Mouse (Mus musculus) T-cell, adult 2 months (primary cell): ENCODE data around the gene Stk32b.

Experiments used
- DNase-seq: peaks from one replicate; pipeline ENCODE4 v3.0.0; 2022; ENCODE audit warnings: low spot score

Gene Stk32b

DNA sequence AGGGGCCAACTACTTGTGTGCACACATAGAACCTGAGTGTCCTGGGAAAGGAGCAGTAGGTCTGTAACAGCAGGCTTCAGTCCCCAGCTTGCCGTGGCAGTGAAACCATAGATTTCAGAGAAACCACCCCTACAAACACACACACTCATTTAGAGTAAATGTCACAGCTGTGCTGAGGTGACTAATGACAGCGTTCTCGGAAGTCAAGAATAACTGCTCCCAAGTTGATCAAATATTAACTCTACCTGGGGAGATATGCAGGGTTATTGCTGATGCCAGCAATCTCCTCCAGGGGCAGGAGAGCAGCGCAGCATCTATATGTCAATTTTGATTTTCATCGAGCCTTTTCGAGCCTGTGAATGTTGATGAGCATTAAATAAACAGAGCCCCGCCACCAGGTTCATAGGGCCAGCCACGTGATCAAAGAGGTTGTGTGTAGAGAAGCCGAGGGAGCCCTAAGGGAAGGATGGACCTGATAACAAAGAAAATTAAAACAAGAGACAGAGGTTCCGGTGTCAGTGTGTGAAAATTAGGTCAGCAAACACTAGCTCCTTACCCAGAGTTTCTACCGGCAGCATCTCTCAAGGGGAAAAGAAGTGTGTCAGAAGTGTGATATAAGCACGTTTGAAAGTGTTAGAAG lies 210.0 kb downstream of the Stk32b start:
- DNase-seq = no peak

DNA sequence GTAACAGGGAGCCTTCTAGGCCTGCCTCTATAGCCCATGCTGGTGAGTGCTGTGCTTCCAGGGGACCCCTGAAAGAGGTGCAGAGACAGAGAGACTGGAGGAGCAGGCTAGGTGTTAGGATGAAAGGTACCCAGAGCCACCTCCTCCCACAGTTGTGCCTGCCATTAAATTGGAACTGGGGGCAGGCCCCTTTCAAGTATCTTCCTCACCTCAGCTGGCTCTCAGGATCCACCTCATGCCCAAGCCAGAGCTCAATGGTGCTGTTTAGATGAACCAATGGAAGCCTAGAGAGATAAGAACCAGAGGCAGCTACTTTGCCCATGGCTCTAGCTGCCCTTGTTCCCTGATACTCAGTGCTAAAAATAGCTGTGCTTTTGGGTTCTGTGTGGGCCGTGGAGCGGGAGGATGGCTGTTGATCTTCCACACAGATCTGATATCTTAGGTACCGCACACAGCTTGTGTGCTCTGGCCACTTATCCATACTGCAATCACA lies 221.9 kb downstream of the Stk32b start:
- no peak for DNase-seq

GRCm38 (mm10) chr5:37472025-37472608 lies 244.9 kb downstream of the Stk32b start:
- no peak for DNase-seq

GRCm38 (mm10) chr5:37471584-37471983 lies 245.4 kb downstream of the Stk32b start:
- DNase-seq = no peak

DNA sequence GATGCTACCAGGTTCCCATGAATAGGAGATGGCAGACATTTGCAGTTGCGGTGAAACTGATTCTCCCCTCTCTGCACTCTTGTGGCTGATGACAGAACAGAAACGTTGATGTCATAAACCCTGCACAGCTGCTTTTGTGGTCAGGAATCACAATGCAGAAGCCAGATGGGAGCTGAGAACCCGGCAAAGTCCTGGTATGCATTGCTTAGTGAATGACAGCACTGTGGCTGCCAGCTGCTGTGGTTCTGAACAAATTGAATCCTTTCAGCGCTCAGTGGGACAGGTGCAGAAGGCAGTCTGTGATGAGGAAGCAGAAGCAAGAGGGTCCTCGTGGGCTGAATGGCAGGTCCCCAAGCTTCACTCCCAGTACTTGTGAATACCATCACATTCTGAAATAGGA lies 247.9 kb downstream of the Stk32b start:
- no peak for DNase-seq

GRCm38 (mm10) chr5:37467646-37468045 lies 249.3 kb downstream of the Stk32b start:
- no peak for DNase-seq

DNA sequence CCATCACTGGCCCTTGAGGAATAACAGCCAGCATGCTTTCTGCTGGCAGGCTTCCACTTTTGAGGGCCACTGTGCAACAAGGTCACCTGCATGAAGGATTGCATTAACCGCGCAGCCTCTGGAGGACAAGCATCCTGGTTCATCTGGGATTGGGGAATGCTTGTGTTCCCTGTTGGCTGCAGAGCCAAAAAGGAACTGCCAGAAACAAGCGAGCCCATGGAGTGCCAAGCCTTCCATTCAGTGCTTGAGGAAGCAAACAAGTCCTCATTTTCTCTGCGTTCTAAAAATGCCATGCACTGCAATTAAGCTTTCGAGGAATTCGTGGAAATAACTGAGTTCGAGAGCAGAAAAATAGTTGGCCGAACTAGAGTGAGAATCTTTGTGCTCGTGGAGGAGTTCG lies 251.5 kb downstream of the Stk32b start:
- DNase-seq = no peak

GRCm38 (mm10) chr5:37458236-37458635 lies 258.7 kb downstream of the Stk32b start:
- no peak for DNase-seq

DNA sequence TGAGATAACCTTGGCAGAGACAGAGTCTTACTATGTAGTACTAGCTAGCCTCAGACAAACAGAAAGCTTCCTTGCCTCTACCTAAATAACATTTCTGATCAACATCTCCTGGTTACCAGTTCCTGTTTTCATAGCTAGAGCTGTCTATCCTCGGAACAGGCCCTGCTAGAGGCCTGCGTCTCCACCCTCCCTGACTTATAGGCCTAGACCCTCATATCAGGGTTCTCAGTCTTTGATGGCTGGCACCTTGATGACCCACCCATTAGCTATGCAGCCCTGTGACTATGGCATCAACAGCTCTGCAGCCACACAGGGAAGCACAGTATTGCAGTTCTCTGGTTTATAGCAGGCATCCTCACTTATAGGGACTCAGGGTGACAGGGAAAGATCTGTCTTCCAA lies 259.1 kb downstream of the Stk32b start:
- DNase-seq = no peak

DNA sequence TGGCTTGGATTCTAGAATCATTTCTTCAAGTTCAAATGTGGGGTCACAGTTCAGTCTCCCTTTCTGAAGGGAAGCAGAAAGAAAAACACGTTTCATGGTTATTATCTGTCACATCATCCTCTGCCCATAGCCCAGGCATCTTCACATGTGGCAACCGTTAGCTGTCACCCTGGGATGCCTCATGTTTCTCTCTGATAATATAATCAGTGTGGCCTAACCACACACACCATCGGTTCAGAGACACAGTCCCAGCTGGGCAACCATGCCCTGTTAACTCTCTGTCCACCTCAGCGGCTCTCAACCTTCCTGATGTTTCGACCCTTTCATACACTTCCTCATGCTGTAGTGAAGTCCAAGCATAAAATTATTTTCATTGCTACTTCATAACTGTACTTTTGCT lies 259.8 kb downstream of the Stk32b start:
- no peak for DNase-seq

DNA sequence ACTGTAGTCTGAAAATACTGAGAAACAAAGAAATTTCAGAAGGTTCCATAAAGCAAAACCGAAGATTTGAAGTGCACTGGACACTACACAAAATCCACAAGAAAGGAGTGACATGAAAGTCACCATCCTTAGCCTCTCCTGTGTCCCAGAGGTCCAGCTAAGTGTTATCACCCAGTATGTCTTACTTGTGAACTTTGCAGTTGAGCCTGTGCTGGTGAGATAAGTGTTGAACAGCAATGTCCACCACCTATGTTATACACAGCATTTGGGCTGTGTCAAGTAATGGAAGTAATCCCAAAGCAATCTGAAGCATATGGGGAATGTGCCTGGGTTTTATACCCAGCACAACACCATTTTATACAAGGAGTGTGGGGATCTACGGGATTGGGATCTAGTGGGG lies 260.4 kb downstream of the Stk32b start:
- DNase-seq = no peak

- no peak for DNase-seq
These were observed 269.4 kb downstream of the Stk32b start for GRCm38 (mm10) chr5:37447546-37447945.

DNA sequence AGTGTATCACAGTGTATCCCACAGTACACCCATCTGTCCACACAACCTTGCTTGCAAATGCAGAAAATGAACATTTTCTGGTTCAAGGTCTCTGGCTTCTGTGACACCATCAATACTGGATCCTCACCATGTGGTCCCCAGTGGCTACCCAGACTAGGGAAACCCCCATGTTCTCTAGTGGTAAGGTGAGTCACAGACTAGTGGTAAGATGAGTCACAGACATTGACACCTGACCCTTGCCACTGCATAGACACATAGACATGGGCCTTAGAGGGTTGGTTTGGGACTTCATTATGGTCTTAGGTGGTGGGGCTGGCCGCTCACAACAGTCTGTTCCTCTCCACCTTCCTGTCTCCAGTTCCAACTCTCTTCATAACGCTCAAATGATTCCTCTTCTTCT lies 274.2 kb downstream of the Stk32b start:
- DNase-seq = no peak

DNA sequence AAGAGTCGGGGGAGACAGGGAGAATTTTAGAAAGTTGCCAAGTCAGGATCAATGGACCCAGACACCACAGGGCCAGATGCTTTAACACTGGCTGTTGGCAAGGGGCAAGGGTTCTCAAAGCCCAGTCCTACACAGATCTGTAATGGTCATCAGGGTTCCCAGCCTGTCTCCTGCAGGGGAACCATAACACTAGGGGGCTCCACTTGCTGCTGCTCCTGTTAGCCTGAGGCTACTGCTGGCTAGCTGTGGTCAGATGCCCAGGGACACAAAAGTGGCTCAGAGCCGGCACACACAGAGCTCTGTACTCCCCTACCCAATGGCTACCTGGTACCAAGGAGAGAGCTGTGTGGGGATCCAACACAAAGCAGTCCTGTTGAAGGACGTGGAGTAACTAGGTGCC lies 281.6 kb downstream of the Stk32b start:
- no peak for DNase-seq

GRCm38 (mm10) chr5:37427210-37427609 lies 289.8 kb downstream of the Stk32b start:
- DNase-seq = no peak

- no peak for DNase-seq
These were observed 297.9 kb downstream of the Stk32b start for GRCm38 (mm10) chr5:37419028-37419427.
